Mouse (Mus musculus) kidney, embryonic 15.5 days (tissue): ENCODE measurements around the gene Ccdc57. TPM values are rescaled to one million over a fixed set of nuclear protein-coding genes. Genes with fewer than 3 reads are reported as not detected.
"Not testable (repeated sequence)": the region's sequence is repeated elsewhere in the genome, so short reads cannot be mapped to it uniquely, and the experiment has no call there.

Source experiments
- ATAC-seq: fragments of 200-750 bp; cut with Nextera tagmentation; replicated peaks from 2 replicates; pipeline ENCODE4 v1.8.0; 2017; ENCODE audit warnings: moderate TSS enrichment; ENCODE audit not compliant: low FRiP score
- H3K27ac ChIP-seq: fragments of 300-500 bp; sonication (generic); 2 replicates; pipeline ENCODE4 v1.5.1; 2015; ENCODE audit warnings: mild to moderate bottlenecking, inconsistent platforms
- H3K27me3 ChIP-seq: fragments of 300-500 bp; sonication (generic); 2 replicates; pipeline ENCODE4 v1.6.1; 2015; ENCODE audit warnings: inconsistent platforms
- H3K36me3 ChIP-seq: fragments of 300-500 bp; sonication (generic); 2 replicates; pipeline ENCODE4 v1.6.1; 2015; ENCODE audit warnings: inconsistent platforms
- H3K4me1 ChIP-seq: fragments of 300-500 bp; sonication (generic); 2 replicates; pipeline ENCODE4 v1.6.1; 2015; ENCODE audit warnings: inconsistent platforms
- H3K4me2 ChIP-seq: fragments of 300-500 bp; sonication (generic); 2 replicates; pipeline ENCODE4 v1.6.1; 2015; ENCODE audit warnings: moderate library complexity, mild to moderate bottlenecking, inconsistent platforms
- H3K4me3 ChIP-seq: fragments of 300-500 bp; sonication (generic); replicated peaks from 2 replicates; pipeline ENCODE4 v1.5.1; 2015; ENCODE audit warnings: mild to moderate bottlenecking, inconsistent platforms
- H3K9ac ChIP-seq: fragments of 300-500 bp; sonication (generic); 2 replicates; pipeline ENCODE4 v1.6.1; 2015; ENCODE audit warnings: mild to moderate bottlenecking, inconsistent platforms
- H3K9me3 ChIP-seq: fragments of 300-500 bp; sonication (generic); replicated peaks from 2 replicates; pipeline ENCODE4 v1.6.1; 2016; ENCODE audit warnings: inconsistent platforms
- WGBS: fragments of 180-500 bp; shearing (Covaris S2); methylation state at CpG from one replicate; pipeline ENCODE4 v1.1.7; 2015; ENCODE audit warnings: mixed read lengths; 5-methylcytosine and 5-hydroxymethylcytosine counted together
- polyA plus RNA-seq: library from polyadenylated mRNA; unstranded; fragments of >200 nt; fragmentation: Nextera tagmentation; extraction: Ambion mirVana; gene quantifications from 2 replicates; pipeline ENCODE4 v1.2.1, GENCODE M21; 2015

The Ccdc57 gene
- polyA plus RNA-seq, 1 experiment from 2014 or later: 8.4 TPM

- H3K9me3 ChIP-seq: no peaks in the 10 kb centered on the region
- ATAC-seq: peak; percentile 71
- peaks cover 6% of the 10 kb centered on the region for H3K36me3 ChIP-seq
- WGBS: 9% methylated on average over 10 of the region's 10 CpGs
- peak overlapping the region; percentile 57; the same call in 1 of the 2 replicates for H3K27ac ChIP-seq
- H3K4me3 ChIP-seq: no peak overlapping the region
- peak overlapping the region; percentile 22; the same call in 1 of the 2 replicates for H3K9ac ChIP-seq
- H3K27me3 ChIP-seq: no peaks in the 10 kb centered on the region
- H3K4me1 ChIP-seq: peaks cover 20% of the 10 kb centered on the region
- peak overlapping the region; percentile 43 for H3K4me2 ChIP-seq
Measured at GRCm38 (mm10) chr11:120800061-120800904, 132.4 kb downstream of the Ccdc57 start.

- Histone ChIP-seq H3K36me3 (peaks cover 5% of the 10 kb centered on the region), H3K4me2 (no peak overlapping the region), H3K4me1 (peaks cover 29% of the 10 kb centered on the region), H3K27me3 (no peaks in the 10 kb centered on the region), H3K4me3 (no peak overlapping the region), H3K27ac (no peak overlapping the region), H3K9me3 (no peaks in the 10 kb centered on the region), H3K9ac (no peak overlapping the region)
- ATAC-seq: no peak
- WGBS: 75% methylated on average over 6 of the region's 6 CpGs
Measured at GRCm38 (mm10) chr11:120799316-120799890, 133.3 kb downstream of the Ccdc57 start.

- Histone ChIP-seq H3K4me1 (peaks cover 31% of the 10 kb centered on the region), H3K9me3 (no peaks in the 10 kb centered on the region), H3K27ac (no peak overlapping the region), H3K4me2 (no peak overlapping the region), H3K36me3 (peaks cover 17% of the 10 kb centered on the region), H3K27me3 (no peaks in the 10 kb centered on the region), H3K9ac (no peak overlapping the region), H3K4me3 (no peak overlapping the region)
- ATAC-seq: no peak
- WGBS: 87% methylated on average over 3 of the region's 3 CpGs
Measured at GRCm38 (mm10) chr11:120798244-120798643, 134.4 kb downstream of the Ccdc57 start.

- WGBS: 26% methylated on average over 8 of the region's 8 CpGs
- Histone ChIP-seq H3K27me3 (no peaks in the 10 kb centered on the region), H3K4me2 (peak overlapping the region; percentile 93), H3K27ac (peak overlapping the region; percentile 84), H3K9me3 (no peaks in the 10 kb centered on the region), H3K4me3 (peak overlapping the region; percentile 99), H3K4me1 (peaks cover 33% of the 10 kb centered on the region), H3K36me3 (peaks cover 34% of the 10 kb centered on the region), H3K9ac (peak overlapping the region; percentile 95; the same call in 1 of the 2 replicates)
- ATAC-seq: no peak; the same call in 1 of the 2 replicates
Measured at GRCm38 (mm10) chr11:120796614-120796946, 136.1 kb downstream of the Ccdc57 start.

GRCm38 (mm10) chr11:120795756-120796613 is 136.7 kb downstream of the Ccdc57 start, which contains the start of gene Dus1l:
Dus1l (minus strand) TSS chr11:120796403.
- H3K27me3 ChIP-seq: no peaks in the 10 kb centered on the region
- 2% methylated on average over 59 of the region's 59 CpGs for WGBS
- H3K27ac ChIP-seq: peak within 1 kb of the TSS; percentile 84
- peak within 1 kb of the TSS; percentile 99 for H3K4me3 ChIP-seq
- H3K4me2 ChIP-seq: peak within 1 kb of the TSS; percentile 93
- H3K4me1 ChIP-seq: peaks cover 38% of the 10 kb centered on the region
- ATAC-seq: peak; percentile 81
- H3K9ac ChIP-seq: peak within 1 kb of the TSS; percentile 95
- peaks cover 40% of the 10 kb centered on the region for H3K36me3 ChIP-seq
- no peaks in the 10 kb centered on the region for H3K9me3 ChIP-seq

GRCm38 (mm10) chr11:120792652-120793051 is 140.0 kb downstream of the Ccdc57 start:
- H3K27me3 ChIP-seq: no peaks in the 10 kb centered on the region
- no peak overlapping the region for H3K4me3 ChIP-seq
- peaks cover 28% of the 10 kb centered on the region for H3K4me1 ChIP-seq
- H3K4me2 ChIP-seq: no peak overlapping the region
- peaks cover 70% of the 10 kb centered on the region for H3K36me3 ChIP-seq
- H3K9me3 ChIP-seq: no peaks in the 10 kb centered on the region
- 96% methylated on average over 9 of the region's 9 CpGs for WGBS
- H3K9ac ChIP-seq: no peak overlapping the region
- no peak for ATAC-seq
- H3K27ac ChIP-seq: no peak overlapping the region

GRCm38 (mm10) chr11:120789810-120790209 is 142.9 kb downstream of the Ccdc57 start:
- Histone ChIP-seq H3K4me3 (no peak overlapping the region), H3K4me1 (peaks cover 27% of the 10 kb centered on the region), H3K4me2 (no peak overlapping the region), H3K27ac (no peak overlapping the region), H3K27me3 (no peaks in the 10 kb centered on the region), H3K9ac (no peak overlapping the region), H3K36me3 (peaks cover 89% of the 10 kb centered on the region), H3K9me3 (no peaks in the 10 kb centered on the region)
- WGBS: 94% methylated on average over 3 of the region's 3 CpGs
- no peak for ATAC-seq

- Histone ChIP-seq H3K9ac (no peak overlapping the region), H3K4me2 (no peak overlapping the region), H3K4me1 (peaks cover 23% of the 10 kb centered on the region), H3K27ac (no peak overlapping the region), H3K9me3 (no peaks in the 10 kb centered on the region), H3K27me3 (no peaks in the 10 kb centered on the region), H3K4me3 (no peak overlapping the region), H3K36me3 (peaks cover 84% of the 10 kb centered on the region)
- WGBS: 85% methylated on average over 4 of the region's 4 CpGs
- ATAC-seq: no peak
Measured at GRCm38 (mm10) chr11:120789355-120789754, 143.3 kb downstream of the Ccdc57 start.

- not testable (repeated sequence) for H3K9me3 ChIP-seq, H3K27ac ChIP-seq, H3K9ac ChIP-seq, H3K27me3 ChIP-seq, H3K4me3 ChIP-seq, ATAC-seq, H3K4me2 ChIP-seq
- 64% methylated on average over 10 of the region's 10 CpGs for WGBS
- peaks cover 24% of the 10 kb centered on the region for H3K4me1 ChIP-seq
- H3K36me3 ChIP-seq: peaks cover 75% of the 10 kb centered on the region
Measured at GRCm38 (mm10) chr11:120788460-120788859, 144.2 kb downstream of the Ccdc57 start.

- Histone ChIP-seq H3K4me3 (peak overlapping the region; percentile 97), H3K4me2 (peak overlapping the region; percentile 94), H3K9ac (peak overlapping the region; percentile 87), H3K27ac (peak overlapping the region; percentile 84), H3K9me3 (no peaks in the 10 kb centered on the region), H3K36me3 (peaks cover 54% of the 10 kb centered on the region), H3K27me3 (0 out of 2 replicates have a peak, but pooled peaks cover 6% of the 10 kb centered on the region), H3K4me1 (peaks cover 25% of the 10 kb centered on the region)
- WGBS: 35% methylated on average over 9 of the region's 9 CpGs
- ATAC-seq: no peak
Measured at GRCm38 (mm10) chr11:120785145-120785544, 147.5 kb downstream of the Ccdc57 start.

- ATAC-seq: peak; percentile 78
- Histone ChIP-seq H3K27me3 (0 out of 2 replicates have a peak, but pooled peaks cover 6% of the 10 kb centered on the region), H3K9ac (peak within 1 kb of the TSS; percentile 87), H3K27ac (peak within 1 kb of the TSS; percentile 84), H3K4me3 (peak within 1 kb of the TSS; percentile 97), H3K4me2 (peak within 1 kb of the TSS; percentile 94), H3K36me3 (peaks cover 46% of the 10 kb centered on the region), H3K9me3 (no peaks in the 10 kb centered on the region), H3K4me1 (peaks cover 25% of the 10 kb centered on the region)
- WGBS: under 1% methylated on average over 98 of the region's 107 CpGs
Measured at GRCm38 (mm10) chr11:120784064-120784791, 148.4 kb downstream of the Ccdc57 start, which contains the start of the genes Rfng and Gps1. Rfng (minus strand) TSS chr11:120784207. Gps1 (plus strand) TSS chr11:120784272.
